Mouse (Mus musculus) megakaryocyte-erythroid progenitor cell, adult 5-6 weeks (primary cell): ENCODE results near the gene Plxna4. TPM values are rescaled to one million over a fixed set of nuclear protein-coding genes. Genes with fewer than 3 reads are reported as not detected.

Experiments
- ATAC-seq: replicated peaks from 2 replicates; pipeline ENCODE4 v1.8.0; 2016; ENCODE audit warnings: mild to moderate bottlenecking, inconsistent platforms; ENCODE audit not compliant: severe bottlenecking, poor library complexity, low FRiP score, low TSS enrichment
- total RNA-seq, 2 experiments: library from RNA; stranded (forward) in 1 of 2; stranded (reverse) in 1 of 2; fragments of 200-1000, 215-1000 nt in 1 of 2; fragments of >200 nt in 1 of 2; fragmentation: Nextera tagmentation in 1 of 2; gene quantifications; 2 replicates each; pipeline ENCODE4 v1.2.3; 2014 to 2017

Plxna4 gene
- 0.20 TPM in 1 of 2 replicates, not detected in the other for total RNA-seq (2014; fragmentation: Nextera tagmentation)
- 0.05 and 0.08 TPM in 2 replicates for total RNA-seq (2017)

- ATAC-seq, result peak; percentile 54
Measured at GRCm38 (mm10) chr6:32588056-32588671, at the start of gene Plxna4. TSS of gene Plxna4 (minus strand) at chr6:32588192.

DNA sequence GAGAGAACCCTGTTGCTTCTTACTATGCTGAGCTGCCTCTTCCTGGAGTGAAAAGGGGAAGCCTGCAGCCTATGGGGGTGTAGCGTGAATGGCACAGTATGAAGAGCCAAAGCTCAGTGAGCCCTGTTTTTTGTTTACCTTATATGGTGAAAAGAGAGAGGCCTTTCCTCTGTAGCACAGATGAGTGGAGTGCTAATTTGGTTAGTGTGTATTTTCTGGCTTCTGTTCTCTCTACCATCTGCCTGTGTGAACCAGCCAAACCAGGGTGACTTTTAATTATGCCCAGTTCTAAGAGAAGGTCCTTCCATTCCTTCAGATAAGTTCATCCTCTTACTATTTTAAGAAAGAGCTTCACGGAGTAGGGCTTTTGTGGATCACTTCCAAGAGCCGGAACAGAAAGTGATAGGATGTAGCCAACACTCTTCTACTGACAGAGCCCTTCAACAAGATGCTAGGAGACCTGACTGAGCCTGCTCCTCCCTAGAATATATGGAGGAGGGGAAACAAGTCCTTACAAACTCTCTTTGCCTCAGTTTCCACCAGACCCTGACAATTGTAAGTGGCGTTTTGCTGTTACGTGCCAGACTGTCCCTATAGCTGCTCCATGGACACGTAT, 49.7 kb upstream of the Plxna4 start:
- no peak for ATAC-seq

DNA sequence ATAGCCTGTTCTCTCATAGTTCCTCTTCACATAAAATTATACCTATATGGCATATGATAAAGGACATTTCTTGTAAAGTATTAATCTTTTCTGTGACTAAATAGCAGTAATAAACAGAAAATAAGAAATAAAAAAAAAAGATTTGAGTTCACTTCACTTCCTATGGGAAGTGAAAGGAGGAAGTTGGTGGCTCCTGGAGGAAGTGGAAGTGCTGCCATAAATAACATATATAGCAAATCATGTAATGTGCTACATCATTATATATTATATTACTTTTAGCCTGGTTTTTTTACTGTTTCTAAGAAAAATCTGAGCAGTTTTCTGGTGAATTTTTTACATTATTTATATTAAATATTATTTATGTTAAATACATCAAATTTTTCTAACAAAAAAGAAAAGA, 22.7 kb upstream of the Plxna4 start:
- no peak for ATAC-seq

- no peak for ATAC-seq
Measured at GRCm38 (mm10) chr6:32606787-32607186, 18.8 kb upstream of the Plxna4 start.

GRCm38 (mm10) chr6:32605581-32605980, 17.6 kb upstream of the Plxna4 start:
- no peak for ATAC-seq

- ATAC-seq, result no peak
Measured at GRCm38 (mm10) chr6:32604901-32605300, 16.9 kb upstream of the Plxna4 start.

GRCm38 (mm10) chr6:32602130-32602529, 14.1 kb upstream of the Plxna4 start:
- ATAC-seq, result no peak

- ATAC-seq, result no peak
Measured at GRCm38 (mm10) chr6:32601306-32601705, 13.3 kb upstream of the Plxna4 start.

DNA sequence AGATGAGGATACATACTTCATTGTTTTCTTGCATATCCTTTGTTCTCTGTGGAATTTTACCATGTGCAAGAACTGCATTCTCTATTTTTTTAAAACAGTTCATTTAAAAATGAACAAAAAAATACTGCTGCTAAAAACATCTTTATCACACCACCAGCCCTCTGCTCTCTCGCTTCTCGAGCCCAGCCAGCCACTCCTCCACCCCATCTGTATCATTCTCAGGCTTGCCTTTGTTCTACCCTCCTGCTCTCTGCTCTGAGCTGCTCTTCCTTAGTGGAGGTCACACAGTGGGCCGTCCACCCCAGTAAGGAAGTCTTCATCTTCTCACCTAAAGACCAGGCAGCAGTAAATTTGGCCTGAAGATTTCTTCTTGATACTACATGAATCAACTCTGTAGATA, 7.6 kb upstream of the Plxna4 start:
- no peak for ATAC-seq

DNA sequence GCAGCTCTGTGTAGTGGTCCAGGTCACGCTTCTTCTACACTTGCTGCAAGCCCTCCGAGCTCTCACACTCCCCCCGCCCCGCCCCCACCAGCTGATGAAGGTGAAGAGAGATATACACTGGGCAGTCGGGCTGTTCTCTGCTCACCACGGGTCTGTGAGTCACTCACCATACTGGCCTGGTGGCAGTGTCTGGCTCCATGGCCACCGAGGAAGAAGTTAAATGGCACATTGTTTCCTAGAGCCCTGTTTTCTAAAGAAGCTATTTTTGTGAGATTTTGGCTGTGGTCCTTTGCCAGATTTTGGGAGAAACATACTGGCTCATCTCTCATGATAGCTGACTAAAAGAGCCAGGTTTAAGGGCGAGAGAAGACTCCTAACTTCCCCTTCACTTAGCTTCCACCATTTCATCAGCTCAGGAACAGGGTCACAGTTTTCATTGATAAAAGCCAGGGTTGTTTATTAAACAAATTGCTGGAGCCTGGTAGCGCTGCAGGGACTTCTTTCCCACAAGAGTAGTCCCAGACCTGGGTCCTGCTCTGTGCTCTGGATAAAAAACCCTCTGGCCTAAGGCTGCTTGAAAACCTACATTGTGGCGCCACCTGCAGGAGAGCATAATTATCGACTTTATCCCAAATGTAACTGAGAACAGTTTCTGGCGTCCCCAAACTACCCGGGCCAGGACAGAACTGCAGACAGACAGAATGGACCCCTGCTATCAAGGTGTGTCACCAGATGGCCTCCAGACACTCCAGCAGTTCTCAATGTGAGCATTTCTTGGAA, 3.2 kb upstream of the Plxna4 start:
- peak; percentile 63; the same call in 1 of the 2 replicates for ATAC-seq

- no peak for ATAC-seq
Measured at GRCm38 (mm10) chr6:32589632-32590031, 1.6 kb upstream of the Plxna4 start.

GRCm38 (mm10) chr6:32587136-32588009, 619 bp downstream of the Plxna4 start:
- no peak for ATAC-seq

DNA sequence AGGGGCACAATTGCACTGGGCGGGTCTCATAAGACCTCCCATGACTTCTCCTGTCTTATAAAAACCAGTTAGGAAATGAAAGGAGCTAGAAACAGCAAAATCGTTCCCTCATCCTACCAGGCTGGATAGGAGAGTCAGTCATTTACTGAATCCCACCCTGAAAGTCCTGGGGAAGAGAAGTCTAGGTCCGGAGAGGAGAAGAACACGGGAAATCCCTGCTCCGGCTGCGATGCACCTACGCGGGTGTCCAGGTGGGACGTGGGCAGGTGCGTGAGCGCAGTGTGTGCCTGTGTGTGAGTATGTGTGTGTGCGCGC, 1.2 kb downstream of the Plxna4 start:
- ATAC-seq, result no peak

DNA sequence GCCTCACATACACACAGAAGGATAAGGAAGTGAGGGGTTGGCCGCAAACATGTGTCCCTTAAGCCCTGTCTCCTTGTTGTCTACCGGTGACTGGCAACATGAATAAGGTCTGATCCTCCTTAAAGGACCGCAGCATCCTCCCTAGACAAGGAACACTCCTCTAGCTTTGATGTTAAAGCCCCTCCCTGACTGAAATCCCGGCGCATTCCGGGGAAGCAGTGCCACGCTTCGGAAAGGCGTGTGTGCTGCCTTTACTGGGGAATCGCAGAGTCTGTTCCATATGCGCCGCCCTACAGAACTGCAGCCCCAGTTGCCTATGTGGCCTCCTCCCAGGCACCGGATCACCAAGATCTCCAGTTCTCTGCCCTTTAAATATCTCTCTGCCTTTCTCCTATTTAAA, 1.6 kb downstream of the Plxna4 start:
- no peak for ATAC-seq

- ATAC-seq, result no peak
Measured at GRCm38 (mm10) chr6:32585211-32585610, 2.8 kb downstream of the Plxna4 start.

DNA sequence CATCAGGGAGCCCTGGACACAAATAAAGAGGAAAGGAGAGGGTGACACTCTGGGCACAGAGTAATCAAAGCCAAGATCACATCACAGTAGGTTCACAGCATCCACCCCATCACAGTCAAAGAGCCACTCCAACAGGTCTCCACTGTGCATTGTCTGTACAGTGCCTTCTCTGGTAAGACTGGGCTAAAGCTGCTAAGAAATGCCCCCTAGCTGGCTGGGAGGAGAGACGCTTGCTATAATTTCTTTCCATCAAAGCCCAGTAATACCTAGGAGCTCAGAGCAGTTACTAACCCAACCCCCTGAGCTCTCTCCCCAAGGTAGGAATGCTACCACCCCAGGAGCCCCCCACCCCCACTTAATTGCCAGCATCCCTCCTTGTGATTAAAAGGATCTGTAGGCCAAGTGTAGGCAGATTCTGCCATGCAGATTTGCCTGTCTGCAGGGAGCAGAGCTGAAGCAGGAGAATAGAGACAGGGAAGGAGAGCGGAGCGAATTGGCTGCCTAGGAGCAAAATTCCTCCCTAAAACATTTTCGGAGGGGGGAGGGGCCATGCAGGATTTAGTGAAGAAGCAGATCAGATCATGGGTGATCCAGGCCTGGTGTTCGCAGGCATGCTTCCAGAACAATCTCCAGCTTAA, 3.6 kb downstream of the Plxna4 start:
- ATAC-seq, result no peak

DNA sequence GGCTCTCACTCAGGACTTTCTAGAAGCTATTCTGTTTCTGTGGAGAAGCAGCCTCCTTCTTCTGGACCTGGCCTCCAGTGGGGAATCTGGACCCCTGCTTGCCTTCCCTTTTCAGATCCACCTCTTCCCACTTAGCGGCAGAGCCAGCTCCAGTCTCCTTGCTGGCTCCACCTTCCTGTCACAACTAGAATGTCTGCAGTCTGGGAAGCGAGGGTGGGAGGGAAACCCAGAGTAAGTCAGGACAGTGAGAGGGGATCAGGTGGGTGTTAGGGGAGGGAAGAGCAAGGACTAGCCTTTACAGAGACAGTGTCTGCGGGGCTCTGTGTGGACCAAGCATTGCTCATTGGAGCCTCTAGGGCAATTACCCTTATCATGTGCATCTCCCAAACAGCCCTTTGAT, 4.4 kb downstream of the Plxna4 start:
- ATAC-seq, result no peak

GRCm38 (mm10) chr6:32571485-32571884, 16.5 kb downstream of the Plxna4 start:
- no peak for ATAC-seq

- ATAC-seq, result no peak
Measured at GRCm38 (mm10) chr6:32570445-32570844, 17.5 kb downstream of the Plxna4 start.
